Mouse (Mus musculus): ENCODE results near the gene Ntm. TPM values are rescaled to one million over a fixed set of nuclear protein-coding genes. Genes with fewer than 3 reads are reported as not detected.

Ntm gene
- polyA plus RNA-seq, 2 experiments from 2014 or later: not detected

- no peak for ATAC-seq
Measured at GRCm38 (mm10) chr9:29462970-29463593, 499.9 kb downstream of the Ntm start.

GRCm38 (mm10) chr9:29457976-29458572 is 504.9 kb downstream of the Ntm start:
- ATAC-seq: no peak

- no peak for ATAC-seq
Measured at GRCm38 (mm10) chr9:29456014-29456413, 506.9 kb downstream of the Ntm start.

GRCm38 (mm10) chr9:29451232-29451631 is 511.7 kb downstream of the Ntm start:
- ATAC-seq: no peak

GRCm38 (mm10) chr9:29444001-29444400 is 518.9 kb downstream of the Ntm start:
- no peak for ATAC-seq

GRCm38 (mm10) chr9:29439401-29439800 is 523.5 kb downstream of the Ntm start:
- no peak for ATAC-seq

- ATAC-seq: no peak
Measured at GRCm38 (mm10) chr9:29434611-29435010, 528.3 kb downstream of the Ntm start.

GRCm38 (mm10) chr9:29433910-29434309 is 529.0 kb downstream of the Ntm start:
- no peak for ATAC-seq

GRCm38 (mm10) chr9:29433156-29433555 is 529.8 kb downstream of the Ntm start:
- ATAC-seq: no peak

GRCm38 (mm10) chr9:29431590-29431989 is 531.4 kb downstream of the Ntm start:
- no peak for ATAC-seq

- no peak for ATAC-seq
Measured at GRCm38 (mm10) chr9:29430189-29430588, 532.8 kb downstream of the Ntm start.

- ATAC-seq: no peak
Measured at GRCm38 (mm10) chr9:29428322-29428721, 534.6 kb downstream of the Ntm start.

GRCm38 (mm10) chr9:29426261-29426660 is 536.7 kb downstream of the Ntm start:
- no peak for ATAC-seq

GRCm38 (mm10) chr9:29415578-29415977 is 547.4 kb downstream of the Ntm start:
- no peak for ATAC-seq

- no peak for ATAC-seq
Measured at GRCm38 (mm10) chr9:29413126-29413525, 549.8 kb downstream of the Ntm start.

GRCm38 (mm10) chr9:29412181-29412771 is 550.7 kb downstream of the Ntm start:
- ATAC-seq: no peak

GRCm38 (mm10) chr9:29411408-29412180 is 551.3 kb downstream of the Ntm start:
- no peak for ATAC-seq

GRCm38 (mm10) chr9:29410728-29411407 is 552.1 kb downstream of the Ntm start:
- no peak for ATAC-seq

- no peak for ATAC-seq
Measured at GRCm38 (mm10) chr9:29410284-29410683, 552.7 kb downstream of the Ntm start.

- no peak for ATAC-seq
Measured at GRCm38 (mm10) chr9:29409216-29409907, 553.6 kb downstream of the Ntm start.

- no peak for ATAC-seq
Measured at GRCm38 (mm10) chr9:29407954-29408353, 555.0 kb downstream of the Ntm start.

- ATAC-seq: no peak
Measured at GRCm38 (mm10) chr9:29406973-29407372, 556.0 kb downstream of the Ntm start.

All from CD4-positive, CD25-positive, alpha-beta regulatory T cell, adult 4 months (primary cell).